ENCODE assay signal across 11 mouse cellular contexts in the genomic region with DNA sequence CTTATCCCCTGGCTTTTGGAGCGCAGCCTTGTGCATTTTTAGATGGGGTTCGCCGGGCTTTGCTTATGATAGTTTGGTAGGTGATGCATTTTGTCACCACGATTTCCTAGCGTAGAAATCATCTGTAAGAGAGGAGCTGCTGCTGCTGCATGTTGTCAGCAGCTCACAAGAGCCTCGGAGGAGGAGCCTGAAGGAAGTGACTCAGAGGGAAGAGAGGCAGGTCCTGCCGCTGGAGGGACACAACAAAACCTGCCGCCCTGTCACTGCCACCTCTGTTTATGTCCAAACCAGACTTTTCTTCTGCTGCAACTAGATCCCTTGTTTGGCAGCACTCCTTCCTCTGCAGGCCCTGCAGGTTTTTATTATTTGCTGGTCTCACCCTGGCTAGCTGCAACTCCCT. TPM values are rescaled to one million over a fixed set of nuclear protein-coding genes. Genes with fewer than 3 reads are reported as not detected.
A peak's percentile ranks its signal among the peaks of the same experiment; 100 is the strongest.
DNase-seq lines count a peak whose midpoint lies in the region; ATAC-seq and TF ChIP-seq lines count a peak whose summit lies in the region.
"Had no signal": no experiment of that assay in that cellular context is flagged by ENCODE, and none has a peak within 500 bp of the region (broad histone marks: within the 10 kb centered on the region; RNA-seq: fewer than 3 reads in every experiment).

No protein-coding gene starts in this region.

- 14% methylated on average over 8 of the region's 8 CpGs for WGBS in kidney, adult 2 months
- 35% methylated on average over 8 of the region's 8 CpGs for WGBS in kidney, embryonic 14.5 days
- WGBS in heart, embryonic 15.5 days, result 12% methylated on average over 8 of the region's 8 CpGs

- H3K4me2 ChIP-seq in kidney, embryonic 14.5 days (replicated peaks; ENCODE audit: low read depth, low read length), result no peak overlapping the region
- peak overlapping the region; percentile 40 for H3K4me2 ChIP-seq in heart, embryonic 15.5 days
- H3K4me2 ChIP-seq: liver, embryonic 12.5 days; neural tube, embryonic 13.5 days had no signal

- no peak for ATAC-seq in kidney, embryonic 14.5 days (ENCODE audit: low FRiP score, low TSS enrichment)
- peak; percentile 55; the same call in 1 of the 2 replicates for ATAC-seq in heart, embryonic 15.5 days (replicated peaks; ENCODE audit: insufficient number of reproducible peaks, insufficient read depth, low FRiP score, low read depth)
- ATAC-seq: liver, embryonic 12.5 days had no signal

- H3K4me3 ChIP-seq in kidney, adult 2 months (ENCODE audit: insufficient read depth, low read depth, low read length), result no peak overlapping the region
- no peak overlapping the region for H3K4me3 ChIP-seq in kidney, embryonic 14.5 days (ENCODE audit: low read length)
- H3K4me3 ChIP-seq in heart, embryonic 15.5 days, result 0 out of 2 replicates have a peak overlapping the region, but pooled peaks have one; percentile 2
- H3K4me3 ChIP-seq: liver, embryonic 12.5 days; neural tube, embryonic 13.5 days had no signal

- H3K36me3 ChIP-seq in kidney, adult 2 months (ENCODE audit: control insufficient read depth, insufficient read depth, low read length), result no peaks in the 10 kb centered on the region
- H3K36me3 ChIP-seq in kidney, embryonic 14.5 days (ENCODE audit: control insufficient read depth, insufficient read depth, low read length), result no peaks in the 10 kb centered on the region
- no peaks in the 10 kb centered on the region for H3K36me3 ChIP-seq in heart, embryonic 15.5 days
- H3K36me3 ChIP-seq: liver, embryonic 12.5 days; neural tube, embryonic 13.5 days had no signal

- no peaks in the 10 kb centered on the region for H3K9me3 ChIP-seq in kidney, embryonic 14.5 days (ENCODE audit: control insufficient read depth, low read length)
- no peaks in the 10 kb centered on the region for H3K9me3 ChIP-seq in heart, embryonic 15.5 days (replicated peaks)
- H3K9me3 ChIP-seq: liver, embryonic 12.5 days had no signal

- H3K27ac ChIP-seq in kidney, adult 2 months (ENCODE audit: insufficient read depth, low read depth, low read length), result no peak overlapping the region
- no peak overlapping the region for H3K27ac ChIP-seq in kidney, embryonic 14.5 days (ENCODE audit: low read depth, low read length)
- H3K27ac ChIP-seq in heart, embryonic 15.5 days, result peak overlapping the region; percentile 16
- H3K27ac ChIP-seq: liver, embryonic 12.5 days; neural tube, embryonic 13.5 days had no signal

- H3K27me3 ChIP-seq in kidney, adult 2 months (replicated peaks; ENCODE audit: control insufficient read depth, insufficient read depth, low read length), result no peaks in the 10 kb centered on the region
- H3K27me3 ChIP-seq in kidney, embryonic 14.5 days (ENCODE audit: control insufficient read depth, insufficient read depth, low read length), result no peaks in the 10 kb centered on the region
- no peaks in the 10 kb centered on the region for H3K27me3 ChIP-seq in heart, embryonic 15.5 days
- H3K27me3 ChIP-seq: liver, embryonic 12.5 days; neural tube, embryonic 13.5 days had no signal

- TF ChIP-seq POLR2A in kidney, adult 2 months (IDR thresholded peaks at IDR 0.05; ENCODE audit: low read depth, low read length), result no peak

- H3K4me1 ChIP-seq in kidney, adult 2 months (ENCODE audit: control insufficient read depth, insufficient read depth, low read length), result peaks cover 38% of the 10 kb centered on the region
- peaks cover 29% of the 10 kb centered on the region for H3K4me1 ChIP-seq in kidney, embryonic 14.5 days (ENCODE audit: control insufficient read depth, insufficient read depth, low read length)
- peaks cover 58% of the 10 kb centered on the region for H3K4me1 ChIP-seq in heart, embryonic 15.5 days (replicated peaks)

- no peak for TF ChIP-seq CTCF in kidney, adult 2 months (conservative IDR thresholded peaks at IDR 0.05; ENCODE audit: insufficient read depth, insufficient read length, low read depth, low read length)

- H3K9ac ChIP-seq in kidney, embryonic 14.5 days (ENCODE audit: low read depth, low read length), result no peak overlapping the region
- no peak overlapping the region for H3K9ac ChIP-seq in heart, embryonic 15.5 days
- H3K9ac ChIP-seq: liver, embryonic 12.5 days; neural tube, embryonic 13.5 days had no signal

- DNase-seq in kidney, adult 2 months, result peak; percentile 39
- peak; percentile 59 for DNase-seq in adrenal gland, postnatal 10 days
- peak; percentile 68 for DNase-seq in lung, postnatal 36 days
- no peak for DNase-seq in spleen, postnatal 14 days (ENCODE audit: low spot score in 2 of 2)
- DNase-seq in layer of hippocampus, postnatal 14 days (ENCODE audit: low spot score in 2 of 2), result no peak
- no peak for DNase-seq in yolk sac, embryonic 10.5 days (ENCODE audit: low spot score)
- DNase-seq: cerebellum, postnatal 25 days had no signal

RNA-seq across cellular contexts. Expression of a gene that starts 8.5 kb away (rescaled TPM):
- polyA plus RNA-seq in kidney, adult 2 months (2012; rRNA removed), result 29.3 and 31.6 TPM in 2 replicates
- 12.1 and 19.3 TPM in 2 replicates for polyA plus RNA-seq in kidney, embryonic 14.5 days (2014; fragmentation: Nextera tagmentation; extraction: Ambion mirVana)
- total RNA-seq in adrenal gland, postnatal 10 days (2021), result 10 to 100 TPM; 48.5 to 58.7 TPM
- 7.2 and 10.3 TPM in 2 replicates for polyA plus RNA-seq in heart, embryonic 15.5 days (2015; fragmentation: Nextera tagmentation; extraction: Ambion mirVana)
- 100 to 1,000 TPM; 225 to 280 TPM for total RNA-seq in layer of hippocampus, postnatal 14 days (2021)

Comparison
In these comparisons a context has a peak if more than half of its experiments do, and no peak if none do; other contexts are left out.
1. DNase-seq: peak in kidney, adult 2 months (single experiment), adrenal gland, postnatal 10 days (single experiment) and lung, postnatal 36 days (single experiment); none in spleen, postnatal 14 days (0 of 2), layer of hippocampus, postnatal 14 days (0 of 2) and yolk sac, embryonic 10.5 days (single experiment).